ENCODE assay signal across 14 mouse cellular contexts in the genomic region with DNA sequence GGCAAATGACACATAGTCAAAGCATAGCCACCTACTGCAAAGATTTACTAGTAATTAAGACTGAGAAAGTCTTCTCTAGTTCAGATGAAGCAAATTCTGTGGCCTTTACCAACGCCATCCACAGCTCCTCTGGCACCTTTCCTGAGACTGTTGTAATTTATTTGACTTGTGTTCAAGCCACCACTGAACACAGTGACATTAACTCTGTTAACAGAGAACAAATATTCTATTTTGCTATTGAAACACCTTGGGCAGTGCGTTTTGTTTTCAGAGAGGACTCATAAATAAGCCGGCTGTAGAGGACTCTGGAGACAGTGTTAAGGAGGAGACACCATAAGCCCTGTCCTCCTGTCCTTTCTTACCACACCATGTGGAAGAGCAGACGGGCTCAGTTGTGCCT. TPM values are rescaled to one million over a fixed set of nuclear protein-coding genes. Genes with fewer than 3 reads are reported as not detected.
DNase-seq lines count a peak whose midpoint lies in the region; ATAC-seq and TF ChIP-seq lines count a peak whose summit lies in the region.
"Not testable (repeated sequence)": the region's sequence is repeated elsewhere in the genome, so short reads cannot be mapped to it uniquely, and the experiment has no call there.
"Had no signal": no experiment of that assay in that cellular context is flagged by ENCODE, and none has a peak within 500 bp of the region (broad histone marks: within the 10 kb centered on the region; RNA-seq: fewer than 3 reads in every experiment).

A gene (plus strand): TSS at position 271 of the 400 bp plus-strand sequence.

- not testable (repeated sequence) for H3K9me3 ChIP-seq in liver, postnatal 0 days (ENCODE audit: low read length)

- peak; percentile 3 for DNase-seq in adrenal gland, adult 2 months
- DNase-seq in adrenal gland, postnatal 10 days; adrenal gland, postnatal 14 days; liver, postnatal 0 days: not testable (repeated sequence)
- DNase-seq in liver, adult 2 months (ENCODE audit: extremely low read depth, low read depth, low spot score) = peak; percentile 95

- not testable (repeated sequence) for H3K27ac ChIP-seq in bone marrow, adult 2 months (ENCODE audit: control insufficient read depth, insufficient read depth, low read depth, low read length, poor library complexity); liver, postnatal 0 days (ENCODE audit: low read depth)
- peak within 1 kb of the TSS; percentile 72 for H3K27ac ChIP-seq in liver, adult 2 months (replicated peaks; ENCODE audit: insufficient read depth, low read depth, low read length)

- TF ChIP-seq EP300 in liver, postnatal 0 days (IDR thresholded peaks at IDR 0.05; ENCODE audit: low read depth) = not testable (repeated sequence)

- WGBS in bone marrow, adult 2 months = 67% methylated on average over 4 of the region's 4 CpGs
- 18% methylated on average over 4 of the region's 4 CpGs for WGBS in liver, adult 2 months
- 66% methylated on average over 4 of the region's 4 CpGs for WGBS in liver, postnatal 0 days (ENCODE audit: insufficient replicate concordance)

- not testable (repeated sequence) for TF ChIP-seq CTCF in bone marrow, adult 2 months (IDR thresholded peaks at IDR 0.05; ENCODE audit: control insufficient read depth, insufficient read depth, low read length); liver, adult 2 months (IDR thresholded peaks at IDR 0.05; ENCODE audit: low read depth, low read length); liver, postnatal 0 days (IDR thresholded peaks at IDR 0.05; ENCODE audit: low read depth)

- H3K4me2 ChIP-seq in liver, postnatal 0 days (ENCODE audit: low read depth, low read length) = not testable (repeated sequence)

- not testable (repeated sequence) for H3K27me3 ChIP-seq in liver, adult 2 months (ENCODE audit: control insufficient read depth, insufficient read depth, low read length); liver, postnatal 0 days (ENCODE audit: insufficient read depth, low read length)

- H3K79me2 ChIP-seq in liver, adult 2 months (ENCODE audit: control insufficient read depth, insufficient read depth, low read length) = not testable (repeated sequence)

- H3K4me1 ChIP-seq in bone marrow, adult 2 months (ENCODE audit: control insufficient read depth, insufficient read depth, low read length); liver, adult 2 months (ENCODE audit: control insufficient read depth, insufficient read depth, low read length); liver, postnatal 0 days (ENCODE audit: insufficient read depth): not testable (repeated sequence)

- not testable (repeated sequence) for TF ChIP-seq POLR2A in bone marrow, adult 2 months (IDR thresholded peaks at IDR 0.05; ENCODE audit: borderline replicate concordance, control insufficient read depth, low read depth, low read length); liver, adult 2 months (IDR thresholded peaks at IDR 0.05; ENCODE audit: extremely low read depth, insufficient read depth, low read length)

- peaks cover 31% of the 10 kb centered on the region for H3K36me3 ChIP-seq in liver, adult 2 months (ENCODE audit: control insufficient read depth, insufficient read depth, low read length)
- not testable (repeated sequence) for H3K36me3 ChIP-seq in liver, postnatal 0 days (replicated peaks; ENCODE audit: insufficient read depth, low read length)

- not testable (repeated sequence) for ATAC-seq in liver, postnatal 0 days

- H3K4me3 ChIP-seq in bone marrow, adult 2 months (replicated peaks; ENCODE audit: control insufficient read depth, low read depth, low read length); liver, postnatal 0 days (ENCODE audit: low read depth, low read length): not testable (repeated sequence)
- H3K4me3 ChIP-seq in liver, adult 2 months (ENCODE audit: insufficient read depth, low read depth, low read length) = peak within 1 kb of the TSS; percentile 64

- H3K9ac ChIP-seq in liver, adult 2 months (ENCODE audit: low read depth, low read length) = peak within 1 kb of the TSS; percentile 59
- H3K9ac ChIP-seq in liver, postnatal 0 days (replicated peaks) = not testable (repeated sequence)

RNA-seq across cellular contexts. Expression of the gene that starts here (rescaled TPM):
- 1 to 10 TPM in 1 of 2 experiments, under 1 TPM in 1; 0.35 to 8.6 TPM for total RNA-seq in adrenal gland, adult 2 months (2021)
- 0.11 and 0.37 TPM in 2 replicates for polyA plus RNA-seq in adrenal gland, adult 2 months (2012; rRNA removed)
- total RNA-seq in adrenal gland, postnatal 10 days (2021) = 10 to 100 TPM; 19.8 to 31.9 TPM
- total RNA-seq in adrenal gland, postnatal 14 days (2021) = 5.6 and 139 TPM in 2 replicates
- polyA plus RNA-seq in bone marrow, adult 2 months (2011; ENCODE audit: insufficient read depth, insufficient read length, low replicate concordance, missing spikeins) = 5.8 and 12.6 TPM in 2 replicates
- 1,666 and 1,720 TPM in 2 replicates for total RNA-seq in liver, adult 2 months (2014; rRNA removed)
- 549 and 589 TPM in 2 replicates for polyA plus RNA-seq in liver, adult 2 months (2012; rRNA removed)
- polyA plus RNA-seq in liver, postnatal 0 days (2015; fragmentation: Nextera tagmentation; extraction: Ambion mirVana) = 11.3 and 12.4 TPM in 2 replicates
- total RNA-seq: CH12.LX, ES-E14, MEL had no signal
- polyA plus RNA-seq: C2C12; CD4-positive, CD25-positive, alpha-beta regulatory T cell, adult 4 months; cerebellum, adult 2 months; G1E; Patski had no signal

Comparison
In these comparisons a context has a peak if more than half of its experiments do, and no peak if none do; other contexts are left out.
1. RNA of the gene that starts here (total RNA-seq): 1,666 to 1,720 TPM in liver, adult 2 months; 5.6 to 139 TPM in adrenal gland, postnatal 14 days, 19.8 to 31.9 TPM in adrenal gland, postnatal 10 days and 0.35 to 8.6 TPM in adrenal gland, adult 2 months; every median in the first group is over 10 times any median in the second.
2. RNA of the gene that starts here (polyA plus RNA-seq): 549 to 589 TPM in liver, adult 2 months; 5.8 to 12.6 TPM in bone marrow, adult 2 months, 11.3 to 12.4 TPM in liver, postnatal 0 days and 0.11 to 0.37 TPM in adrenal gland, adult 2 months; every median in the first group is over 10 times any median in the second.